Mouse (Mus musculus) lung, postnatal 0 days (tissue): ENCODE data around the gene Eps8.

ENCODE experiments used
- CTCF ChIP-seq: IDR thresholded peaks from 2 replicates; pipeline ENCODE4 v1.5.1; 2016; ENCODE audit warnings: antibody characterized with exemption, mild to moderate bottlenecking
- EP300 ChIP-seq: IDR thresholded peaks from 2 replicates; pipeline ENCODE4 v1.6.1; 2016; ENCODE audit warnings: antibody characterized with exemption, mild to moderate bottlenecking, control low read depth

- TF ChIP-seq CTCF = no peak
- TF ChIP-seq EP300 = no peak
Measured at GRCm38 (mm10) chr6:137565454-137565853, 89.2 kb downstream of the Eps8 start.
